Mouse (Mus musculus) frontal cortex, postnatal 10 days (tissue): ENCODE measurements around the gene 2410004B18Rik.
A peak's percentile ranks its signal among the peaks of the same experiment; 100 is the strongest.
"Not testable (repeated sequence)": the region's sequence is repeated elsewhere in the genome, so short reads cannot be mapped to it uniquely, and the experiment has no call there.

Source experiments
- DNase-seq, 2 experiments: peaks; one replicate each; pipeline ENCODE4 v3.0.0; 2022; ENCODE audit warnings: low spot score in 2 of 2, mixed read lengths in 1 of 2

2410004B18Rik gene

GRCm38 (mm10) chr3:145937505-145938404, at the start of gene 2410004B18Rik:
TSS of gene 2410004B18Rik (plus strand) at chr3:145938014.
- peak; percentile 73 to 89 for DNase-seq

GRCm38 (mm10) chr3:145890346-145891132, 47.3 kb upstream of the 2410004B18Rik start:
- peak; percentile 32 to 49 for DNase-seq

GRCm38 (mm10) chr3:145892451-145892850, 45.4 kb upstream of the 2410004B18Rik start:
- no peak for DNase-seq

GRCm38 (mm10) chr3:145894131-145894530, 43.7 kb upstream of the 2410004B18Rik start:
- no peak for DNase-seq

- DNase-seq: no peak
Observed at GRCm38 (mm10) chr3:145897749-145898148, 40.1 kb upstream of the 2410004B18Rik start.

GRCm38 (mm10) chr3:145899832-145900231, 38.0 kb upstream of the 2410004B18Rik start:
- DNase-seq: no peak

GRCm38 (mm10) chr3:145903530-145903929, 34.3 kb upstream of the 2410004B18Rik start:
- no peak for DNase-seq

GRCm38 (mm10) chr3:145904850-145905776, 32.7 kb upstream of the 2410004B18Rik start:
- DNase-seq: peak in 1 of 2 experiments; percentile 56

- DNase-seq: no peak
Observed at GRCm38 (mm10) chr3:145906582-145906981, 31.2 kb upstream of the 2410004B18Rik start.

GRCm38 (mm10) chr3:145912512-145912911, 25.3 kb upstream of the 2410004B18Rik start:
- no peak for DNase-seq

GRCm38 (mm10) chr3:145913263-145913662, 24.6 kb upstream of the 2410004B18Rik start:
- DNase-seq: no peak

- not testable (repeated sequence) for DNase-seq
Observed at GRCm38 (mm10) chr3:145913942-145914341, 23.9 kb upstream of the 2410004B18Rik start.

- no peak for DNase-seq
Observed at GRCm38 (mm10) chr3:145916374-145916773, 21.4 kb upstream of the 2410004B18Rik start.

GRCm38 (mm10) chr3:145916826-145917225, 21.0 kb upstream of the 2410004B18Rik start:
- DNase-seq: no peak

- DNase-seq: no peak
Observed at GRCm38 (mm10) chr3:145922019-145922854, 15.6 kb upstream of the 2410004B18Rik start, which contains the start of gene Bcl10. TSS of gene Bcl10 (plus strand) at chr3:145922804.

- no peak for DNase-seq
Observed at GRCm38 (mm10) chr3:145922971-145923370, 14.8 kb upstream of the 2410004B18Rik start.

- DNase-seq: peak; percentile 98 to 99
Observed at GRCm38 (mm10) chr3:145923874-145924577, 13.8 kb upstream of the 2410004B18Rik start.

GRCm38 (mm10) chr3:145924649-145925337, 13.0 kb upstream of the 2410004B18Rik start:
- peak; percentile 31 to 56 for DNase-seq

- no peak for DNase-seq
Observed at GRCm38 (mm10) chr3:145925506-145925905, 12.3 kb upstream of the 2410004B18Rik start.
